Mouse (Mus musculus): Measurements from ENCODE around the gene 4931422A03Rik. TPM values are rescaled to one million over a fixed set of nuclear protein-coding genes. Genes with fewer than 3 reads are reported as not detected.

Gene 4931422A03Rik
- polyA plus RNA-seq, 1 experiment from 2014 or later = 2.5 TPM

DNA sequence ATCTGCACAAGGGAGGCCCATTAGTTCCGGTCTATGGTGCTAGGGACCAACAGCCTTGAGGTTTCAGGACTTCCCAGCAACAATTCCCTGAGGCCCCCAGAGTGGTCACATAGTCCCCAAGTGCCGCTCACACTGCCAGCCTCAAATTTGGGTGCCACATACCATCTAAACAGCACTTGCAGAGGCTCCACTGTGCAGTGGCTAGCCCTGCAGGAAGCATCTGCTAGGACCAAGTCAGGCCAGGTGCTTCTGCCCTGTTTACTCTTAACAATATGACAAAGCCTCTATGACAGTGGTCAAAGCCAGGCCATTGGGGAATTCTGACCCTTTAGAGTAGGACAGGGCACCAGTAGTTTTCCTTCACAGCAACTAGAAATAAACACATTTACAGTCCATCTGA is 91.5 kb downstream of the 4931422A03Rik start:
- DNase-seq (ENCODE audit: low spot score) = no peak
- Histone ChIP-seq H3K9ac (no peak overlapping the region), H3K9me3 (ENCODE audit: control insufficient read depth, low read length) (no peaks in the 10 kb centered on the region), H3K36me3 (replicated peaks; ENCODE audit: control insufficient read depth, insufficient read depth) (no peaks in the 10 kb centered on the region), H3K4me3 (replicated peaks; ENCODE audit: low read length) (no peak overlapping the region), H3K27me3 (ENCODE audit: control insufficient read depth, insufficient read depth, low read length) (no peaks in the 10 kb centered on the region), H3K27ac (no peak overlapping the region), H3K4me2 (replicated peaks) (no peak overlapping the region), H3K4me1 (replicated peaks; ENCODE audit: control insufficient read depth, insufficient read depth, low read length) (peaks cover under 1% of the 10 kb centered on the region; the same call in 1 of the 2 replicates)
- WGBS = 92% methylated on average over 2 of the region's 2 CpGs
- ATAC-seq (ENCODE audit: low FRiP score) = no peak

DNA sequence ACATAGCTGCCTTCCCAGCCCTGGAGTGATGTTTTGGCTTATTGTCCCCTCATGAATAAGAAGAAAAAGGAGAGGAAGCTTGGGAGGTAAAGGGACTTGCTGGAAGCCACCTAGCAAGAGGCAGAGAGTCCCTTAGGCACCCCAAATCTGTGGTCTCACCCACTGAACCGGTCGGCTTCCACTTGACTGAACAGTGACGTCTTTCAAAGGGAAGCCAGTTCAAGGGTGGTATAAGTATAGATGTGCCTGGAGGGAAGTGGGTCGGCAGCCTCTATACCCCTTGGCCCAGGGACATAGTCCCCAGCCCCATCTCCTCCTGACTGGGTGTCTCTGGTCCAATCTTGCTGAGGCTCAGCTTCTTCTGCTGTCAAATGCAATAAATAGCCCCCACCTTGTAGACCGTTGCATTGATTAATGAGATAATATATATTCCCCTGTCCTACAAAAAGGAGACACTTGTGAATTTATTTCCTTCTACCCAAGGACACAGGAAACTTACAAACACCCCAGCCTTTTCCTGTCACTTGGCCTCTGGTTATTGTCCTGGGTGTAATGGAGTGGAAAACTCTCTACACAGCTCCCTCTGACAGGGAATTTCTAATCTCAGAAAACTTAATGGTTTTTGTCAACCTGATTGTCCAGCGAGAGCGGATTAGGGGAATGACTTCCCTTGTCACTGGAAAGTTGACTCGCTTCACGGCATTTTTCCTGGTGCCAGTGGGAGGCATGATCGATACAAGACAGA is 92.3 kb downstream of the 4931422A03Rik start:
- Histone ChIP-seq H3K27me3 (ENCODE audit: control insufficient read depth, insufficient read depth, low read length) (no peaks in the 10 kb centered on the region), H3K4me2 (replicated peaks) (no peak overlapping the region), H3K9me3 (ENCODE audit: control insufficient read depth, low read length) (no peaks in the 10 kb centered on the region), H3K36me3 (replicated peaks; ENCODE audit: control insufficient read depth, insufficient read depth) (no peaks in the 10 kb centered on the region), H3K27ac (no peak overlapping the region), H3K4me3 (replicated peaks; ENCODE audit: low read length) (no peak overlapping the region), H3K4me1 (replicated peaks; ENCODE audit: control insufficient read depth, insufficient read depth, low read length) (peaks cover 4% of the 10 kb centered on the region; the same call in 1 of the 2 replicates), H3K9ac (no peak overlapping the region)
- no peak for ATAC-seq (ENCODE audit: low FRiP score)
- 53% methylated on average over 10 of the region's 10 CpGs for WGBS
- DNase-seq (ENCODE audit: low spot score) = no peak

DNA sequence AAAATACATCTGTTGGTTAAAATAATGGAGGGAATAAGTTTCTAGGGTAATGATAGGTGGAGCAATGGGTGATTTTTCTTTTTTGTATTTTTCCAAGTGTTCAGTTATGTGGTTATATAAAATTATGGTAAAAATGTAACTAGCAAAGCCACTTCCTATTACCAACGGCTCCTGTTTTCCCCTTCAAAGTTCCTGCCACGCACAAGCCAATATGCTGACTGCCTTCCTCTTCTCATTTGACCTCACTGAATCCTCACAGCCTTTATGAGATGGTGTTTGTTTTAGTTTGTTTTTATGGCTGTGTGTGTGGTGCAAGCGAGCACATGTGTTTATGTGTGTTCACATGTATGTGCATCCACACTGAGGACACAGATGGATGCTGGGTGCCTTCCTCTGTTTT is 93.5 kb downstream of the 4931422A03Rik start:
- 85% methylated on average over 3 of the region's 3 CpGs for WGBS
- peaks cover 8% of the 10 kb centered on the region; the same call in 1 of the 2 replicates for H3K4me1 ChIP-seq (replicated peaks; ENCODE audit: control insufficient read depth, insufficient read depth, low read length)

DNA sequence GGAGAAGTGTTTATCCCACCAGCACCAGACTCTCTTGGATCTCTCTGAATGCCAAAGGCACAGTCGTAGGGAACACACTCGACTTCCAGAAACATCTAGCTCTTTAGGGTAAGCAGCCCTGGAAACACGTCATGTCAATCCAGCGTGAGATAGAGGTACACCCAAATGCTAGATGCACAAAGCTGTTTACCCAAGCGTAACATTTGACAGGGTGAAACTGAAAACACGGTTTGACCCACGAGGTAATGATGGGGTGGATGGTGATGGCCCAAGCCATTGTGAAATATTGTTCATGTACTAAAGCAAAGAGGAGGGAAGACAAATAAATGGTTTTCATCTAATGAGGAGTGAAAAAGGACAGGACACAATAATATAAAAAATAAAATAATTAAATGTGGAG is 93.9 kb downstream of the 4931422A03Rik start:
- H3K27me3 ChIP-seq (ENCODE audit: control insufficient read depth, insufficient read depth, low read length) = no peaks in the 10 kb centered on the region
- no peak overlapping the region for H3K27ac ChIP-seq
- H3K4me2 ChIP-seq (replicated peaks) = no peak overlapping the region
- peaks cover 8% of the 10 kb centered on the region; the same call in 1 of the 2 replicates for H3K4me1 ChIP-seq (replicated peaks; ENCODE audit: control insufficient read depth, insufficient read depth, low read length)
- no peak overlapping the region for H3K4me3 ChIP-seq (replicated peaks; ENCODE audit: low read length)
- H3K9ac ChIP-seq = no peak overlapping the region
- H3K36me3 ChIP-seq (replicated peaks; ENCODE audit: control insufficient read depth, insufficient read depth) = no peaks in the 10 kb centered on the region
- 28% methylated on average over 7 of the region's 7 CpGs for WGBS
- ATAC-seq (ENCODE audit: low FRiP score) (no peak), DNase-seq (ENCODE audit: low spot score) (no peak)
- no peaks in the 10 kb centered on the region for H3K9me3 ChIP-seq (ENCODE audit: control insufficient read depth, low read length)

More for the DNA sequence above, 93.5 kb downstream of the 4931422A03Rik start:
- Histone ChIP-seq H3K27ac (no peak overlapping the region), H3K4me3 (replicated peaks; ENCODE audit: low read length) (no peak overlapping the region), H3K4me2 (replicated peaks) (no peak overlapping the region), H3K36me3 (replicated peaks; ENCODE audit: control insufficient read depth, insufficient read depth) (no peaks in the 10 kb centered on the region), H3K9ac (no peak overlapping the region), H3K27me3 (ENCODE audit: control insufficient read depth, insufficient read depth, low read length) (no peaks in the 10 kb centered on the region), H3K9me3 (ENCODE audit: control insufficient read depth, low read length) (no peaks in the 10 kb centered on the region)
- DNase-seq (ENCODE audit: low spot score) (no peak), ATAC-seq (ENCODE audit: low FRiP score) (no peak)

DNA sequence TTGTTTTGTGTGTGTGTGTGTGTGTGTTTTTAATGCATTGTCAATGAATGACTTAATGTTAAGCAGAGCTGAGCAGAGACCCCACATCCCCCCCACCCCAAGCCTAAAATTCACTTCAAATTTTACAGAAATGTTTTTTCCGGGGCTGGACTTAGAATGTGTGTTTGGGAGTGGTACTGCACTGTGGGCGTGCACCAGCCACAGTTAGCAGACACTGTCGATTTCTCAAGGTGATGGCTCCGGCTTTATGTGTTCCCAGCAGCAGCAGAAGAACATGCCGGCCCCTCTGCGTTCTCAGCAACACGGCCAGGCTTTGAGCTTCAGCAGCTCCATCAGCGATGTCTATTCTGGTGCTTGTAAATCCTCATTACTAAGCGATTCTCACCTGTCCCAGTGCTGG is 95.7 kb downstream of the 4931422A03Rik start:
- no peak overlapping the region for H3K27ac ChIP-seq
- H3K4me3 ChIP-seq (replicated peaks; ENCODE audit: low read length) = no peak overlapping the region
- H3K9ac ChIP-seq = no peak overlapping the region
- WGBS = 84% methylated on average over 9 of the region's 9 CpGs
- H3K36me3 ChIP-seq (replicated peaks; ENCODE audit: control insufficient read depth, insufficient read depth) = no peaks in the 10 kb centered on the region
- H3K27me3 ChIP-seq (ENCODE audit: control insufficient read depth, insufficient read depth, low read length) = no peaks in the 10 kb centered on the region
- DNase-seq (ENCODE audit: low spot score) = no peak
- peaks cover 13% of the 10 kb centered on the region; the same call in 1 of the 2 replicates for H3K4me1 ChIP-seq (replicated peaks; ENCODE audit: control insufficient read depth, insufficient read depth, low read length)
- H3K9me3 ChIP-seq (ENCODE audit: control insufficient read depth, low read length) = no peaks in the 10 kb centered on the region
- ATAC-seq (ENCODE audit: low FRiP score) = no peak
- no peak overlapping the region for H3K4me2 ChIP-seq (replicated peaks)

DNA sequence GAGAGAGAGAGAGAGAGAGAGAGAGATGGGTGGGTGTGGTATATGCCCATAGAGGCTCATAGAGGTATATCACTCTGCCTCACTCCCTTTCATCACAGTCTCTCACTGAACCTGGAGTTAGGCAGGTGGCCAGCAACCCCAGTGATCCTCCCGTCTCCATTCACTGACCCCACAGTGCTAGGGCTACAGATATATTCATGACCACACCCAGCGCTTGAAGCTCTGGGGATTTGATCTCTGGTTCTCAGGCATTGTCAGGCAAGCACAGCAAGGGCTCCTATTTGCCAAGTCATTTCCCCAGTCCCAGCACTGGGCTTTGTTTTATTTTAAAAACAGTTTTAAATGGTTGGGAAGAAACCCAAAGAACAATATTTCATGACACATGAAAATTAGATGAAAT is 96.1 kb downstream of the 4931422A03Rik start:
- H3K4me1 ChIP-seq (replicated peaks; ENCODE audit: control insufficient read depth, insufficient read depth, low read length) = peaks cover 14% of the 10 kb centered on the region; the same call in 1 of the 2 replicates

DNA sequence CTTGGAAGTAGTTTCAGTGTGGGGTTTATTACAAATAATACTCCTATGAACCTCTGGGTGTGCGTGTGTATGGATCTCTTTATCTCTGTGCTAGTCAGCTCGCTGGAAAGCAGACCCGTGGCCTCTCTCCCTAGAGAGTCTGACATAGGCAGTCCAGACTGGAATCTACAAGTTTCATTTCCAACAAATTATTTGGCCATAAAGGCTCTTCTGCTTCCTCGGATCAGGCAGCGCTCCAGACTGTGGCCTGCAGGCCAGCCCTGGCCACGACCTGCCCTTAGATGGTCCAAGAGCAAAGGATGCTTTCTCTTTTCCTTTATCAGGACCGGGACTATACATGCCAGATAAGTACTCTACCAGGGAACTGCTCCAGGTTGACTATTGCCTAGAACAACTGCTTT is 96.7 kb downstream of the 4931422A03Rik start:
- no peak overlapping the region for H3K4me2 ChIP-seq (replicated peaks)
- no peak overlapping the region for H3K9ac ChIP-seq
- H3K36me3 ChIP-seq (replicated peaks; ENCODE audit: control insufficient read depth, insufficient read depth) = no peaks in the 10 kb centered on the region
- H3K27ac ChIP-seq = no peak overlapping the region
- 72% methylated on average over 7 of the region's 7 CpGs for WGBS
- peaks cover 14% of the 10 kb centered on the region; the same call in 1 of the 2 replicates for H3K4me1 ChIP-seq (replicated peaks; ENCODE audit: control insufficient read depth, insufficient read depth, low read length)
- no peak for ATAC-seq (ENCODE audit: low FRiP score)
- no peak overlapping the region for H3K4me3 ChIP-seq (replicated peaks; ENCODE audit: low read length)
- H3K27me3 ChIP-seq (ENCODE audit: control insufficient read depth, insufficient read depth, low read length) = no peaks in the 10 kb centered on the region
- no peak for DNase-seq (ENCODE audit: low spot score)
- no peaks in the 10 kb centered on the region for H3K9me3 ChIP-seq (ENCODE audit: control insufficient read depth, low read length)

More for the DNA sequence above, 96.1 kb downstream of the 4931422A03Rik start:
- H3K4me3 ChIP-seq (replicated peaks; ENCODE audit: low read length) = no peak overlapping the region
- H3K9me3 ChIP-seq (ENCODE audit: control insufficient read depth, low read length) = no peaks in the 10 kb centered on the region
- no peaks in the 10 kb centered on the region for H3K27me3 ChIP-seq (ENCODE audit: control insufficient read depth, insufficient read depth, low read length)
- no peak for DNase-seq (ENCODE audit: low spot score)
- no peak overlapping the region for H3K9ac ChIP-seq
- ATAC-seq (ENCODE audit: low FRiP score) = no peak
- no peaks in the 10 kb centered on the region for H3K36me3 ChIP-seq (replicated peaks; ENCODE audit: control insufficient read depth, insufficient read depth)
- H3K4me2 ChIP-seq (replicated peaks) = no peak overlapping the region
- H3K27ac ChIP-seq = no peak overlapping the region
- WGBS = 57% methylated on average over 2 of the region's 2 CpGs

DNA sequence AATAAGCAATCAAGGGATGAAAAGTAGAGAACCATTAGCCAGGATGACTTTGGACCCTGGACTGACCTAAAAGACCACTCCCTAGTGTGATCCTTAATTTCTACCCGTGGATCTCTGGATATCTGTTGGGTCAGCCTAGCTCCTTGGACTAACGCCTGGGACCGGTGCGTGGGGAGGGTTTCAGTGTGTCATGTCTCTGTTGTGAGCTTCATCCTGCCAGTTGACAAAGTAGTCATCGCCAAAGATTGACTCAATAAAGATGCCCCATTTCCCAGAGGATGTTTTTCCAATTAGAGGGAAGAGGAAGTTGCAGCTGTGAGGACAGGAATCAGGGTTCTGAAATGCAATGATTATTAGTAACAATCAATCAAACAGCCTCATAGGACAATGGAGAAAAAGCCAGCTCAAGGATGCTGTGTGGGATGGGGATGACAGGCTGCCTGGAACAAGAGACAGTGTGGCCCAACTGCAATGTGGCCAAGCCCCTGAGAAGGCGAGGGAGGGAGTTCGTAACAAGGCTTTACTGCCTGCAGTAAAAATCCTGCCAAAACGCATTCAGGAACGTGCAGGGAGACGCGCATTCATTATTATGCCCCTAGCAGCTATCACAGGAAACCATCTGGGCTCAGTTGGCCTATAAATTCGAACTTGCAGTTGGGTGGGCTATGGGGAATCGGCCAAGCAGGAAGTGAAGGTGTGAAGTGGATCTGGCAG is 97.7 kb downstream of the 4931422A03Rik start:
- Histone ChIP-seq H3K27me3 (ENCODE audit: control insufficient read depth, insufficient read depth, low read length) (no peaks in the 10 kb centered on the region), H3K36me3 (replicated peaks; ENCODE audit: control insufficient read depth, insufficient read depth) (no peaks in the 10 kb centered on the region), H3K9me3 (ENCODE audit: control insufficient read depth, low read length) (no peaks in the 10 kb centered on the region), H3K4me3 (replicated peaks; ENCODE audit: low read length) (no peak overlapping the region), H3K27ac (peak overlapping the region; percentile 28; the same call in 1 of the 2 replicates), H3K9ac (no peak overlapping the region), H3K4me2 (replicated peaks) (no peak overlapping the region), H3K4me1 (replicated peaks; ENCODE audit: control insufficient read depth, insufficient read depth, low read length) (peaks cover 14% of the 10 kb centered on the region; the same call in 1 of the 2 replicates)
- 33% methylated on average over 13 of the region's 13 CpGs for WGBS
- ATAC-seq (ENCODE audit: low FRiP score) (peak; percentile 35; the same call in 1 of the 2 replicates), DNase-seq (ENCODE audit: low spot score) (peak; percentile 48)

DNA sequence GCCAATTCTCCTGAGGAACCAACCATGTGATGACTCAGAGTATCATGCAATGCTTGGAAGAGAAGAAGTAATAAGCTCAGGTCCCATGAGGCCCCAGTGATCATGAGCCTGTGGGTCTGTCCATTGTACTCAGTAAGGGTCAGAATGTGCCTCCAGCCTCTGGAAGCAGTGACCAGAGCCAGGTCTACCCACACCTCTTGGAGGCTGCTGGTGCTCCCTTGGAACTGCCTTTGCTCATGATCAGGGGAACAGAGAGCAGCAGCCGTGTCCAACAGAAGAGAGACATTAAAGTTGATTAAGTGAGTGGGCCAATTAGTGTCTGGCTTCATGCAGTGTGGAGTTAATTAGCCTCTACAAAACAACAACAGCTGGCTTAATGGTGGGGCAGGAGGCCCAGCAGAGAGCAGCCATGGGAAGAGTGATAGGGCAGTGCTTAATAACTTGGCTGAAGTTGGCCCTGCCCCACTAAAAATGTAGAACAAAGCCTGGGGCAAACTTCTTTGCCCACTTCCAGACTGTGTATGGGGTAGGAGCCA is 100.5 kb downstream of the 4931422A03Rik start:
- H3K27ac ChIP-seq = no peak overlapping the region
- no peaks in the 10 kb centered on the region for H3K36me3 ChIP-seq (replicated peaks; ENCODE audit: control insufficient read depth, insufficient read depth)

More for the DNA sequence above, 100.5 kb downstream of the 4931422A03Rik start:
- peak; percentile 85 for ATAC-seq (ENCODE audit: low FRiP score)
- H3K27me3 ChIP-seq (ENCODE audit: control insufficient read depth, insufficient read depth, low read length) = no peaks in the 10 kb centered on the region
- no peak overlapping the region for H3K4me2 ChIP-seq (replicated peaks)
- no peaks in the 10 kb centered on the region for H3K9me3 ChIP-seq (ENCODE audit: control insufficient read depth, low read length)
- no peak overlapping the region for H3K9ac ChIP-seq
- peak; percentile 56 for DNase-seq (ENCODE audit: low spot score)
- whole genome bisulfite sequencing = 21% methylated on average over 1 of the region's 1 CpGs
- peaks cover 14% of the 10 kb centered on the region; the same call in 1 of the 2 replicates for H3K4me1 ChIP-seq (replicated peaks; ENCODE audit: control insufficient read depth, insufficient read depth, low read length)
- no peak overlapping the region for H3K4me3 ChIP-seq (replicated peaks; ENCODE audit: low read length)

All from hindbrain, embryonic 14.5 days (tissue).